Mouse (Mus musculus) embryo, embryonic 11.5 days (tissue): ENCODE measurements around the gene Fcf1.

Experiments
- DNase-seq: peaks from one replicate; pipeline ENCODE4 v3.0.0-alpha.2; 2012; ENCODE audit warnings: low read depth, low spot score

The Fcf1 gene

DNA sequence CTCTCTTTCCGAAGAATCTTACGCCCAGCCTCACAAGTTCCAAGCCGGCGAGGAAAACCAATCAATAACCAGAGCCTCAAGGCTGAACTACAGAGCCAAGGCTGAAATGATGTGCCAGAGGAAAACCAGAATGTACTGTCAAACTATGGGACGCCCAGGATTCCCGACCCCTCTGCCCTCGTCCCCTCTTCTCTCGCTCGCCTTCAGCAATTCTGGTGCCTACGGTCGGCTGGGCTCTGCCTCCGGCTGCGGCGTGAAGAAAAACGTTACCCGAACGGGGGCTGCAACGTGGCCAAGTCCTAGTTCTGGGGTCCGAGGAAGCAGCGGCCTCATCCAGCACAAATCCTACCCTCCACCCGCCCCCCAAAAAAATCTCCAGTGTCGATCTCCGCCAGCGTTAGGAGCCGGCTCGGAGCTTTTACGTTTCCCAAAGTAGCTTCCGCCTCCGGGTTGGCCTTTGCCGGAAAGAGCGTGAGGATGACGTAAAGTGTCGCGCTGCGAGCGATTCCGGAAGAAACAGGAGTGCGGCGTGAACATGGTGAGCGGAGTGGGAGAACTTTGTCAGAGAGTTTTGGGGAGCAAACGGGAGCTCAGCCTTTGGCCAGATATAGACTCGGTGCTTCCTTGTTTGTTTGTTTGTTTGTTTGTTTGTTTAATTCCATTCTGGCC, at the start of gene Fcf1, which contains the start of gene Arel1:
TSS of gene Fcf1 (plus strand) at position 470 of the 669 bp plus-strand sequence.
TSS of gene Arel1 (minus strand) at position 473 of the 669 bp plus-strand sequence.
- peak; percentile 83 for DNase-seq

DNA sequence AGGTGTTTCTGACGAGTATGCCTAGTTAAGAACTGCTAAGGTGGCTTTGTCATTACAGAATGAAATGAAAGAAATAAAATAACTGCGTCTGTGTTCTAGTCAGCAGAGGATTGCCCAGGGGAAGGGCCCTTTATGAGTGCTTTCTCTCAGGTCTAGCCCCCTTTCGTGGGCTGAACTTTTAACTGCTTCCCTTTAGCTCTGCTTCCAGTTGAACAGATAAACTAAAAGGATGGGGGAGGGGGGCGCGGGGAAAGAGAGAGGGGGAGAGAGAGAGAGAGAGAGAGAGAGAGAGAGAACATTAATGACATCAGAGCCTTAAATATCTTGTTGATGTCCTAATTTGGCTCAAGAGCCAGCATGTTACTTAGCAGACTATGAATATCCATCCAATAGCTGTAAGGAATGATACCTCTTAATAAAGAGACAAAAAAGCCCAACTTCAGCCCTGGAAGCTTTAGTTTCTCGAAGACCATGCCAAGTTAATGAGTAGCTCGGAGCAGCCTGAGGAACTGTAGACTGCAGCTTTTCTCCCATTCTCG, 48.7 kb upstream of the Fcf1 start:
- DNase-seq = no peak

DNA sequence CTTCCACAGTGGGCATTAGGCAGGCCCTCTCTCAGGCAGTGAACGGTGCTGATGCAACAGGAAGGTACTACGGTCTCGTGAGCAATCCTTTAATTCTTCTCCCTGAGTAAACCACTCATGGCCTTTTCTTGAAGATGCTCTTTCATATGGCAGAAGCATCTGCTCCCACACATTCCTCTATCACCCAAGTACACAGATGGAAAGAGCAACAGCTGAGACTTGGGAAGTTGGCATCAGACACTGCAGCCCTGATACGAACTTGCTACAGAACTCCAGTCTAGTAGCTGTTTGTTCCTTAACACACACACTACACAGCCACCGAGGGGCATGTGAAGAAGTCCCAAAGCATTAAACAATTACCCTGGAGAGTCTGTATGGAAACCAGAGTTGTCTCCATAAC, 46.4 kb upstream of the Fcf1 start:
- no peak for DNase-seq

- no peak for DNase-seq
Measured at GRCm38 (mm10) chr12:84926542-84926941, 44.2 kb upstream of the Fcf1 start.

GRCm38 (mm10) chr12:84932210-84932609, 38.5 kb upstream of the Fcf1 start:
- DNase-seq = no peak

DNA sequence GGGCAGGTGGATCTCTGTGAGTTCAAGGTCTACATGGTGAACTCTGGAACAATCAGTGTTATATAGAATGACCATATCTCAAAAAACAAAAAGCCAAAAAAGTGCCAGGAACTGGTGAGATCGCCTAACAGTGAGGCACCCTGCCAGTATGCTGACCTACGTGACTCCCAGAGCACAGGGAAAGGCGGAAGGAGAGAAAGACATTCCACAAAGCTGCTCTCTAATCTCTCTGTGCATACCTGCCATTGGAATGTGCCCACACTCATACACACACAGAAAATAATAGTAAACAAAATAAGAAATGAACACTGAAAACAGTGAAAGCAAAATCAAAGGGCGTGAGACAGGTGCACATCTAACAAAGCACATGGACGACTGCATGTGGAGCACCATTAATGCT, 35.4 kb upstream of the Fcf1 start:
- DNase-seq = no peak

DNA sequence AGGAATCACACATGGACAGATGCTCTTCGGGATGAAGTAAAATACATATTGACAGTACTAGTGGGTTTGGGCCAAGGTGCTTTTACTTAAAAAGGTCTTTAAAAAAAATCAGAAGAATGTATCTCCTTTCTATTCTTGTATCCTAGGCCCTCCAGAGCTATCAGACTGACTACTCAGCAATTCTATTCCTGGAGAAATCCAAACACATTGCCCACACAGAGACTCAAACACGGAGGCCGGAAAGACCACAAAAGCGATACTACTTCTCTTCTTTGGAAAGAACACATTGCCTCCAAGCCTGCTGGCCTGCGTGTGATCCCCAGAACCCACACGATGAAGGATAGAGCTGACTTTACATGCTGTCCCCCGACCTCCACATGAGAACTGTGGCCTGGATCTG, 31.6 kb upstream of the Fcf1 start:
- no peak for DNase-seq

GRCm38 (mm10) chr12:84940343-84940742, 30.4 kb upstream of the Fcf1 start:
- no peak for DNase-seq

- no peak for DNase-seq
Measured at GRCm38 (mm10) chr12:84941717-84942116, 29.0 kb upstream of the Fcf1 start.

GRCm38 (mm10) chr12:84943006-84943952, 27.4 kb upstream of the Fcf1 start:
- DNase-seq = no peak

DNA sequence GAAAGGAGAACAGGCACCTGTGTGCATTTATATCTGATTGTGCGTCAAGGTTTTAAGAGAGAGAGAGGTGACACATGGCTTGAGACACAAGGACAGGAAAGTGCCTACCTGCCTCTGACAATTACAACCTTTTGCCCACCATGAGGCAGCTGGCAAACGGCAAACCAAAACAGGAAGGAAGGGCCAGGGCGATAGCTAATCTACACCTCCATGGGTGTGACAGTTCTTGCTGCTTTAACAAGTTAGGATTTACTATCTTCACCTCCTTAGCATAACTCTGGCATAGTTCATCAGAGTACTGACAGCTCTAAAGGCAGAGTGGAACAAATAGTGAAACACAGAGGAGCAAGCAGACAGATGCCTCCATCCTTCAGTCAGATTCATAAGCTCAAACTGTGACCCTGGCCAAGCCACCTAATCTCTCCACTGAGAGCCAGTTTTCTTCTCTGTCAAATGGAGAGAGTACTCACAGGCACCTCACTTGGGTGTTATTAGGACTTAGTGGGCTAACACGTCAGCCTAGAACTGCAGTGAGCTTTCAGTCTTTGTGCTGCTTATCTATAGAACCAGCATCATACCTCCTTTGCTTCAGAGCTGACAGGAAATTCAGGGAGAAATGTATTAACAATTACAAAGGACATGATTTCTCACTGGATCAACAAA, 26.4 kb upstream of the Fcf1 start:
- DNase-seq = no peak

DNA sequence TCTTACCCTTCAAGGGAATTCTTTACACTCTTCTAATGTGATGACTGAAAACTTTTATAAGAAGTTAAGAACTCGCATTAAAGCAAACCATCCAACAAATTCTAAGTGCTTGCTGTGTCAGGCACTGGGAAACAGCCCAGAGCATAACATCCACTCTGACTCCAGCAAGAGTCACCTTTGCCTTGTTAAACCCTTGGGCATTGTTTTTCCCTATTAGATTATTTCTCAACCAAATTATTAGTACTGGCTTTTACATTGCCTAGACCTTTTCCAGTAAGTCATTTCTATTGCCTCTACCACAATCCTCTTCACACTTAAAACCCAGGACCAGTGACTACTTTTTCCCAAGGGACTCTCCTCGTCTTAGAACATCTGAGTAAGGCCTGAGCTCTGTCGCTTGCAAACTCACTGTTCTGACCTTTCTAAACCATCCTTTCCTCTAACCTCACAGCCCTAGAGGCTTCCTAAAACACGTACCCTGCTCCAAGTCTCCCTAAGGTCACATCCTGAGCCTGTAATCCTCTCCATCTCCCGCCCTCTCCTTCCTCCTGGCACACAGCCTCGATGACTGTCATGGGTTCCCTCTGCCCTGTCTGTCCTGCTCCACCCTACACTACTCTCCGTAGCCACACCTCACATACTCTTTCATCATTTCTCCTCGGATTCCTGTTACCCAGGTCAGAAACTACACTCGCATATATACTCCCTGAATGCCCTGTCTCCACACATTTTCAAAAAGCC, 25.7 kb upstream of the Fcf1 start:
- DNase-seq = no peak

DNA sequence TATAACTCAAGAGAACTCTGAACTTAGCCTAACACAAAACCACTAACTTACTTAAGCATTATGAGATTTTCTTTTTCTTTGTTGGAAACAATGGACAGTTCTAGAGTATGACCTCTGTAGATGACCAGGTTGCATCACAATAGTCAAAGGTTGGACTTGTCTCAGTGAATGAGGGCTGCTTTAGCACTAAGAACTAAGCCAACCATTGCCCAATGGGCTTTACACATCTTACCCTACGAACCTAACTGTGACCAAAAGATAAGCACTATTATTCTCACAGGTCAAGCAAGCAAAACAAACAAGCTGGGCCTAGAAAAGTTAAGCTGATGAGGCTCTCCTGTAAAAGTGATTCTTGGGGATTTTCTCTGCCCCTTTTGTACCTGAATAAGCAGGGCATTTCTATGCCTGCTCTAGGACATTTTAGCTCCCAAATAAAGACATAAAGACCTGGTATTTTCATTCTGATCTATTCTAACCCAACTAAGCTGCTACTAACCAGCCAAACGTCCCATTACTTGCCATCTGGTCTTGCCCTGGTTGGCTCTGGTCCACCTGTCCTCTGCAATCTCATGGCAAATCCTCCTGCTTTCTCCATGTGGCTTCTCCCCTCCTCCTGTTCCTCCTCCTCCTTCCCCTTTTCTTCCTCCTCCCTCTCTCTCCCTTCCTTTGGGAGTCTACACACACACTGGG, 22.7 kb upstream of the Fcf1 start:
- no peak for DNase-seq

- DNase-seq = no peak
Measured at GRCm38 (mm10) chr12:84948584-84949285, 22.0 kb upstream of the Fcf1 start.

- DNase-seq = no peak
Measured at GRCm38 (mm10) chr12:84950763-84951162, 19.9 kb upstream of the Fcf1 start.

- DNase-seq = no peak
Measured at GRCm38 (mm10) chr12:84951531-84951930, 19.2 kb upstream of the Fcf1 start.

DNA sequence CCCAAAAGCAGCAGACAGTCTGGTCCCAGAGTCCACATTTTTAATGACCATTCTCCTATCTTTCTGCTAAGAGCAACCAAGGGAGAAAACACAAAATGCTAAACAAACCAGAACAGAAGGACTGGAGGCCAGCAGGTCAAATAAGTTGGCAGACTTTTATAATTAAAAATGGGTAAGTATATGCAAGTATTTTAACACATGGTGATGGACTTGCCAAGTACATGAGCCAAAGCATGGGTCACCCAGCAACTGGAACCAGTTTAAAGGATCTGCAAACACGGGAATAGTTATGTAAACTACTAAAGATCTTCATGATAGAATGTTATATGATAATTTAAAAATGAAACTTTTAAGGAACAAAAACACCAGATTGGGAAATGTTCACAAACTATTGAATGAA, 18.3 kb upstream of the Fcf1 start:
- no peak for DNase-seq

- DNase-seq = no peak
Measured at GRCm38 (mm10) chr12:84956317-84956716, 14.4 kb upstream of the Fcf1 start.

DNA sequence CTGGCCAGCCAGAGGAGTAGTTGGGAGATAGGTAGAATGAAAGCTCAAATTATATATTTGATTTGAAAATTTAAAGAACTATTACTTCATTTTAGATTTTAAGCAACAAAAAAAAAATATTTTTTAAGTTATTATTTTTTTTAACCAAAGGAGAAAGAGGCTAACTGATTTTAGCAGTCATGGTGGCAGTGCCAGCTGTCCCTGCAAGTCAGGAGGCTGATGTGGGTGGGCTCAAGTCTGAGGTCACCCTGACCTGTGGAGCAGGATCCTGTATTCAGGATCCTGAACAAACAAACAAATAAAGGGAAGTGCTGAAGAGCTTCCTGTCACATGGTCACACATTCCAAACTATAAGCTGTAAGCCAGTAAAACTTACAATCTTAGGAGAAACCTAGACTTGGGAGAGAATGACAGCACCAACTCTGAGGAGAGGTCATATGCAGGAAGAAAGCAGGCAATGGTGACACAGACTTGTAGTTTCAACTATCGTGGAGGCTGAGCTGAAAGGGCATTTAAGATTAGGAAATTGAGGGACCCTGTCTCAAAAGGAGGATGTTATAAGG, 11.8 kb upstream of the Fcf1 start:
- no peak for DNase-seq

DNA sequence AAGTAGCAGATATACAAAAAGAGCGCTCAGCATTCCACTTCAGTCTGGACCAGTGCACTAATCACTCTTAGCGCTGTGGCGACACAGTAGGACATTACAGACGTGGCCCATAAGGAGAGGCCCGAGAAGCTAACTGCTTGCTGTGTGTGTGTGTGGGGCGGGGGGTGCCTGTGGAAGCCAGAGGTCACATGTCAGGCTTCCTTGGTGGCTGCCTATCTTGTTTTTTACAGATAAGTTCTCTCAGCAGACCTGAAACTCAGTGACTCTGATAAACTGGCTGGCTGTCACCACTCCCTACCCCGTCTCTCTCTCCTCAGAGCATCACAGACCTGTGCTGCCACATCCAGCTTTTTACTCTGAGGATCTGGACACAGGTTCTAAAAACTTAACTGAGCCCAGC, 8.1 kb upstream of the Fcf1 start:
- DNase-seq = no peak
